Mouse (Mus musculus) layer of hippocampus, adult 11-12 months (tissue): ENCODE results near the gene Ugt2b34.
"Not testable (repeated sequence)": the region's sequence is repeated elsewhere in the genome, so short reads cannot be mapped to it uniquely, and the experiment has no call there.

ENCODE experiments used
- DNase-seq: peaks from one replicate; pipeline ENCODE4 v3.0.0; 2022; ENCODE audit warnings: low spot score

Gene Ugt2b34

GRCm38 (mm10) chr5:86906758-86907157 is at the start of gene Ugt2b34:
TSS of gene Ugt2b34 (minus strand) at chr5:86906937.
- DNase-seq, result no peak

GRCm38 (mm10) chr5:86942111-86942510 is 35.4 kb upstream of the Ugt2b34 start:
- DNase-seq, result no peak

DNA sequence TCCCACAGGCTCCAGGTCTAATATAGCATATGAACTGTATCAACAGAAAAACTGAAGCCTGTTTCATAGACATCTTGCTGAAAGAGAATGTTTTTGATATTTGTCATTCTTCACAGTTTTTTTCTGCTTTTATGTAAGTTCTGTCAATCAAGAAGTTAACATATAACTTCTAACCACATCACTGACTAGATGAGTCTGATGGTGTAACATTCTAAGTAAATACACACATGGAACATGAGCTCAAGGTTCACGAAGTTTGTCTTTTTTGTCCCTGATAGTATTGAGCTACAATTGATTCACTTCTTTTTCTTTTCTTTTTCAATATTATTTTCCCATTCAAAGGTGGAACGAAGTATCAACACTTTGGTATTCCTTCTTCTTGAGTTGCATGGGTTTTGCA is 19.7 kb upstream of the Ugt2b34 start, which contains the start of gene Ugt2b1:
Gene Ugt2b1 (minus strand): TSS at position 105 of the 400 bp plus-strand sequence.
- no peak for DNase-seq

DNA sequence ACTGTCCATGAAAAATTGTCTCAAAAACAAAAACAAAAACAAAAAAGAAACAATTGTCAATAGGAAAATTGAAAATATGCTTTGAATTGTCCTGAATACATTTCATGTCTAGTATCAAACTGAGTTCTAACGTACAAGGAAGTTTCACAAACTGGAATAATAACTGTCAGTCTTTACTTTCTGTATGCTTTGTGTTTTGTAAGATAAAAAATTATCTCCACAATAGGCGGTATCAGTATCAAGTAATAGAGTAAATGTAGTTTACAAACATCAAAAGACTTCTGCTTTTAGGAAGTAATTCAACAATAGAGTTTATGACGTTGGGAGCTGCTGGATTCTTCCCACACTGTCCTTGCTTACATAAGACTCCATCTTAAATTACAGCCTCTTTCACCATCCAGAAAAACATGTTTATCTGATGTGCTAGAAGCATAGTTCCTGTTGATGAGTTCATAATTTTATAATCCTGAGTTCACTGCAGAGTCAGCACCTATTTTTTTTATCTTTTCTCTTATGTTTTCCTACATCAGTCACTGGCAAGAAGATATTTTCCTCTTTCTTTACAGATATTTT is 14.0 kb upstream of the Ugt2b34 start:
- DNase-seq, result no peak

- DNase-seq, result no peak
These were observed 4.8 kb upstream of the Ugt2b34 start for GRCm38 (mm10) chr5:86911357-86912099.

- DNase-seq, result no peak
These were observed 4.0 kb upstream of the Ugt2b34 start for GRCm38 (mm10) chr5:86910770-86911169.

DNA sequence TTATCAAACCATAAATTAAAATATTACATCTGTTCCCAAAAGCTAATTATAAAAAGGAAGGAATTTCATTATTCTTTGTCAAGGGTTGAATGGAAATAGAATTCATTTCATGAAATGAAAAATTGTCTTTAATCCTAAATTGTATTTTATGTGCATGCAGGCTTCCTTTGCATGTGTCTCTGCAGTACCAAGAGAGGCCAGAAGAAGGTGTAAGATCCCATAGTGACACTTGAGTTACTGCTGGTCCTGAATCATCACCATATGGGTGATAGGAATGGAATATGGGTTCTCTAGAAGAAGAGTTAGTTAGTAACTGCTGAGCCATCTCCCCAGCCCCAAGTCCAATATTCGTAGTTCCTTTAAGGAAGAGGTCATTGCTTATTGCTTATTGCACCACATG is 16.8 kb downstream of the Ugt2b34 start:
- no peak for DNase-seq

GRCm38 (mm10) chr5:86888420-86888819 is 18.3 kb downstream of the Ugt2b34 start:
- DNase-seq, result no peak

DNA sequence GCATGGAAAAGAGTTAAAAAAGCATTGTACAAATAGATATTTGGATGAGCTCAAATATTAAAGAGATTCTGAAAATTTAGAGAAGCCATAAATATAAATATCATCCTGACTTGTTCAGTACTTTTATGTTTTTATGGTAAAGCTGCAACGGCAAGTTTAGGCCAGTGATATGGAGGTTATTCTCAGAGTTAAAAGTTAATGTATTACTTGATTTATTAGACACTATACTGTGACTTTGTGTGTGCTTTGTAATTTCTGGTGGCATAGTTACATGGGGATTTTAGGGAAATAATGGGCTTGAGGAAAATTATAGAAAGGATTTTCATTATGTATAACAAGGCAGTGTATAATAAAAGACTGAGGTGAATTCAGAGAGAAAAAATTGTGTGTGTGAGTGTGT is 19.7 kb downstream of the Ugt2b34 start:
- DNase-seq, result no peak

DNA sequence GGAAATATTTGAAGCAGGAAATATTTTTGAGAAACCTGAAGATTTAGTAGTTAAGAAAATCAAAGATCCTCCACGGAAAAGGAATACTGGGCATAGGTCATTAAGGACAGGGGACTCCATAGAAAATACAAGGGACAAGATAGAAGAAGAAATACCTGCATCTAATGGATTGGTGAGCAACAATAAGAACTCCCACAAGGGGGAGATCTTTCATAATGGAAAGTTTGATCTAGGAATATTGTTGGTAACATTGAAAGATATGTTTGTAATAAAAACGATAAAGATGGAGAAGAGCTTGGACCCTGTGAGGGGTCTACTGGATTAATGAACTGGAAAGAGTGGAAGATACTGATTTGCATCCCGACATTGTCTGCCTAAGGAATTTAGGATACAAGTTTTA is 20.1 kb downstream of the Ugt2b34 start:
- peak; percentile 9 for DNase-seq

DNA sequence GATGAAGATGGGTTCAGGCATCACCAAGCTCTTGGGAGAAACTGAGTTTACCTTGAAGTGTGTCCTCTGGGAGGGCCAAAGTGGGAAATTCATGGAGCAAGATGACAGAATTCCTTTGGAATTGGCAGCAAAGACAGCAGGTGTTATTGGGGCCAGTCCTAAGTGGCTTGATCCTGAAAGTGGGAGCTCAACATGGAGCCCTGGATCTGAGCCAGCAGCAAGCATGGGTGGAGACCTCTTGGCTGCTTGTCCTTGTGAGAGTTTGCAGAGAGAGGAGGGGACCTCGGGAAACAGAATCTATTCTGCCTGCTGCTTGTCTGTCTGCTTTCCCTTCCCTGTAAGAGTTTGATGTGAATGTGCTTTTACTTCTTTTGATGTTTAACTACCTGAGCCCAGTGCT is 34.9 kb downstream of the Ugt2b34 start:
- no peak for DNase-seq

DNA sequence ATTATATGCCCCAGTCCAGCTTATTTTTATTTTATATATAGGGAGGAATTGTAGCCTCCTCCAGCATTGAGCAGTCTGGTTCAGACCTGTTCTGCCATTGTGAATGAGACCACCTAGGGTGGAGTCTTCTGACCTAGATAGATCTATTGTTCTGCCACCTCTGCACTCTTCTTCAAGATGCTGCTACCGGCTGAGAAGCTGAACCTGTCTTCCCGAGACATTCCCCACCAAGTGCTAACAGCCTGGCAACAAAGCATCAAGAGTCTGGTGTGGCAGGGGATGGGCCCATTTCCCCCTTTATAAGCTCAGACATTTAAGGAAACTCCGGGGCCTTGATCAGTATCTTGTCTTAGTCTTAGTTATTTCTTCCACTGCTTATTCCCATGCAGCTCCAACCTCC is 48.4 kb downstream of the Ugt2b34 start:
- DNase-seq, result no peak

DNA sequence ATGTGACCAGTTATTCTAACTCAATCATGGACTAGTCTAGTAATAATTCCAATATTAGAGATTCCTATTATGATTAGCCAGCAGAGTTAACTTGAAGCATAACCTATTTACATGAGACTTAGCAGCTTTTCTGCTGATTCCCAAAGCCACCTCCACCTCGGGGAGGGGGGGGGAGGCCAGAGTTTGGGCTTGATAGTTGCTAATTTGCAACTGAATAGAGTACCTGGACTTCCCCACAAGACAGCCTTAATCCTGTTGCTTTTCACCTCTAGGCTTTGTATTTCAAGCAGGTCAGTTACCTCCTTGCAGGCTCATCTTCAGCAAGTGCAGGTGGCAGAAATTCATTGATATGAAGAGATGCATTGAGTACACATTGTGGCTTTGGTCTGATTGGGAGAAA is 49.1 kb downstream of the Ugt2b34 start:
- DNase-seq, result no peak

DNA sequence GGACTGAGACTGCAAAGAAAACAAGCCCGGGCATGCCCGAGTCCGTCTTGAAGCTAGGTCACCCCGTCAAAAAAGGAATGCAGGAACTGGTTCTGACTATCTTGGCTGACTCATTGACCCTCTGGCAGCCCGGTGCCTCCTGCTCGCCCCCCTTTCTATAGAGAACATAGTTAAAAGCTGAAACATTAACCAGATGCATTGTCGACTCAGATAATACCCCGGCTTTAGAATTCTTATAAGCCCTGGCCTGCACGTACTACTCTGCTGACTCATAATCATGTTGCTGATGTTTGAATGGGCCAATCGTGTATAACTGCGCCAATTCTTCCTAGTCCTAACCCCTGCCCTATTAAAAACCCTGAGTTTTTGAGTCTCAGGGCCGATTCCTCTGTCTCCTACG is 50.2 kb downstream of the Ugt2b34 start:
- not testable (repeated sequence) for DNase-seq

DNA sequence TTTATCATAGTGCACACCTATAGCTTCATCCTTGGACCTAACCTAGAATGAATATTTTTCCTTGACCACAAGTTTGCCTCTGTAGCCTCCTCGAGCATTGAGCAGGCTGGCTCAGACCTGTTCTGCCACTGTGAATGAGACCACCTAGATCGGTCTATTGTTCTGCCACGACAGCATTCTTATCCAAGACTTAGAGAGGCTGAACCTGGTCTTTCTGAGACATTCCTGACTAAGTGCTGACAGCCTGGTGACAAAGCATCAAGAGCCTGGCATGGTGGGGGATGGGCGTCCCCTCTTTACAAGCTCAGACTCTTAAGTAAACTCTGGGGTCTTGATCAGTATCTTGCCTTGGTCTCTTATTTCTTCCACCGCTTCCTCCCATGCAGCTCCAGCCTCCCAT is 55.1 kb downstream of the Ugt2b34 start:
- no peak for DNase-seq

DNA sequence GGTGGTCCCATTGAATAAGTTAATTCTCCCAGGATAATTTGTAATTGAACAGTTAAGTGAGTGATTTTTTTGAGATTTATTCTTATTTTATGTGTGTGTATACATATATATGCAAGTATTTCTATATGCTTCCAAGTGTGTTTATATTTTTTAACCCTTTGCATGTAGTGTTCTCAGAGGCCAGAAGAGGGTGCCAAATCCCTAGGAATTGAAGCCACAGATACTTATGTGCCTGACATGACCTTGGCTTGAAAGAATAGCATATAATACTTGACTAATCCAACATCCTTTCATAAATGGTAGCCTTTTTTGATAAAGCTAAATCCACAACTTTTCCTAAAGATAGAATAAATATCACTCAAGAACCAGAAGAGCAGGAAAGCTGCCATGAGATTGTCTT is 56.6 kb downstream of the Ugt2b34 start:
- peak; percentile 18 for DNase-seq

DNA sequence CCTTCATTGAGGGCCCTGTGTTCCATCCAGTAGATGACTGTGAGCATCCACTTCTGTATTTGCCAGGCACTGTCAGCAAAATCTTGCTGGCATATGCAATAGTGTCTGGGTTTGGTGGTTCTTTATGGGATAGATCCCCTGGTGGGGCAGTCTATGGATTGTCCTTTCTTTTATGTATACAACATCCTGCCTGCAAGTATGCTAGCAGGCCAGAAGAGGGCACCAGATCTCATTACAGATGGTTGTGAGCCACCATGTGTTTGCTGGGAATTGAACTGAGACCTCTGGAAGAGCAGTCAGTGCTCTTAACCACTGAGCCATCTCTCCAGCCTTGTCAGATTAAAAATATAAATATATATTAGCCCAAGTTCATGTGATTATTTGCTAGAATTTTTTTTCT is 65.5 kb downstream of the Ugt2b34 start:
- not testable (repeated sequence) for DNase-seq

GRCm38 (mm10) chr5:86840207-86840606 is 66.5 kb downstream of the Ugt2b34 start:
- DNase-seq, result no peak
